Mouse (Mus musculus) thymus, postnatal 4 days (tissue): ENCODE results near the gene Myo15b.
A peak's percentile ranks its signal among the peaks of the same experiment; 100 is the strongest.

Experiments
- DNase-seq: peaks from one replicate; pipeline ENCODE4 v3.0.0; 2021

The Myo15b gene

DNA sequence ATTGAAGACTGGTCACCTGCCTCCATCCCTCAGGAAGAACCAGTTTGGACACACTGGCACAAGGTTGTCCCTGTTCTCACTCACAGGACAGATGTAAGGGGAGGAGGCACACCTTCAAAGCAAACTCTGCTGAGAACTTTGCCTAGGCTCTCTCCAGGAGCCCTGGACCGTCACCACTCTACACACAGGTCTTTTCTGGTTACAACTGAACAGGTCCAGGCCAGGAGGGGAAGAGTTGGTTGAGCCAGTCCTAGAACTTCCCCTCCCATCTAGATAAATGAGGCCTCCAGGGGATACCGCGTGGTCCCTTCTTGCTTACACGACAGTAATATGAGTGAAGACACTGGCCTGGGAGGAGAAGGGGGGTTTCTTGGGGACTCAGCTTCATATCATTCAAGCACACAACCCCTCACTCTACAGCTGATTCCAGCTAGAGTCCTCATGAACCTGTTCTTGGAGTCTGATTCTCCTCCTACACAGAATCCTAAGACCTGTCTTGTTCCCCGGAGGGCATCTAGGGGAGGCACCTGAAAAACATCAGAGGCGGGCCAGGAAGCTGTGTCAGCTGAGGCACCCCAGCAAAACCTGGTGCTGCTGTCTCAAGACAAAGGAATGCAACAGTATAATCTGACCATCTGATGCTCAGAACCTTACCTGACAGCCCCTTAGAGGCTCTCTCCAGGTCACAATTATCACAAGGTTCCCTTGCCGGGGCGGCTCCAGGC, 46.2 kb downstream of the Myo15b start:
- DNase-seq, result peak; percentile 61

DNA sequence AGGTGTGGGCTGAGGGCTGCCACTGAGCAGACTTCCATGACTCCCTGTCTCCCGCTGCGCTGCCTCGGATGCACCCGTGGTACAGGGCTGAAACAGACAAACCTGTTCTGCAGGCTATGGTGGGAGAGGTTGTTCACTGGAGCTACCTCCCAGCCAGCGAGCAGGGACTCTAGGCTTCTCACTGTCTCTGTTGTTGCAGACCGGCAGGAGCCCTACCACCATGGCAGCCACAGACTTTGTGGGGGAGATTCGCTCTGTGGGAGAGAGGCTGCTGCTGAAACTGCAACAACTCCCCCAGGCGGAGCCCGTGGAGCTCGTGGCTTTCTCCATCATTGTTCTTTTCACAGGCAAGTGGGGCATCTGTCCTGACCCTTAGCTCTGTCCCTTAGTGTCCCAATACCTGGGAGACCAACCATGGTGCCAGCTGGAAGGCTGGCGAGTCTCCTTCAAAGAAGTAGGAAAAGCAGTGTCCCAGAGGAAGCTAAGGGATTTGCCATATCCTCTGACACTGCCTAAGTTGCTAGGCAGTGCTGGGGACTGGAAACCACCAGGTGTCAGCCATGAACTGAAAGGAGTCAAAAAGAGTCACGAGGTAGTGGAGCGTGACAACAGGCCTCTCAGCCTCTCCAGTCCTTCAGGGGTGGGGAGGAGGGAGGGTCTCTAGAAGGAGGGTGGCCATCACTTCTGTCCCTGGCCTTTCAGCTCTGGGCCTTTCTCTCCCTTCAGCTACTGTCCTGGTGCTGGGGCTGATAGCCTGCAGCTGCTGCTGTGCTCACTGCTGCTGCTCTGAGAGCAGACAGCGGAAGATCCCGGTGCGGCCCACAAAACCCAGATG, 47.0 kb downstream of the Myo15b start:
- DNase-seq, result peak; percentile 64

DNA sequence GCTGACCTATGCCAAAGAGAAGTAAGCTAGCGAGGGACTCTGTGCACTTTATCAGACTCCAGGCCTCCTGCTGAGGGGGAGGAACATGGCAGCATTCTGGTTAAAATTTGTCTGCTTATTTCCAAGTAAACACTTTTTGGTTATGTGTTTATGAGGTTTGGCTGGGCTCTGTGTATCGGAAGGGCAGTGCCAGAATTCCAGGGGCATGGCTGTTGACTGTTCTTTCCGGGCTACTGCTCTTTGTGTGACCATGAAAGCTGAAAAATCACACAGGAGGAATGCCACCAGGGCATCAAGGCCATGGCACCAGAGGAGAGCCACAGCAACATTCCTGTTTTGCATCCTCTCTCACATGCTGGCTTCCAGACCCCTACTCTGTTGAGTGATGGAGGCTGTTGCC, 47.9 kb downstream of the Myo15b start:
- DNase-seq, result no peak

DNA sequence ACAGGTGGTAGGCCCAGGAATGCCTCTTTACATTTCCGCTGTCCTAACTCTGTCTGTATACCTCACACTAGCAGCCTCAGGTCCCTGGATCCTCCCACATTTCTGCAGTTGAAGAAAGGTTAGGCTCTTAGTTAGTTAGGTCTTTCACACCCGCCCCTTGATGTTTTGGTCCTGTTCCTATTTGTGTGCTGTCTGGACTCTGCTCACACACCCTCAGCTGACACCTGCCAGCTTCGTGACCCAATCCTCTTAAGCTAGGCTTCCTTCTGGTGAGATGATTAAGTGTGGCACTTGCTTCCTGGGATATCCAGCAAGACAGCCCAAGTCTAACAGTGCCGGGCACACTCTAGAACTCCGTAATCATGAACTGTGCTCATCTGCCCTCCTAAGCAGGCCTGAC, 48.3 kb downstream of the Myo15b start:
- no peak for DNase-seq

DNA sequence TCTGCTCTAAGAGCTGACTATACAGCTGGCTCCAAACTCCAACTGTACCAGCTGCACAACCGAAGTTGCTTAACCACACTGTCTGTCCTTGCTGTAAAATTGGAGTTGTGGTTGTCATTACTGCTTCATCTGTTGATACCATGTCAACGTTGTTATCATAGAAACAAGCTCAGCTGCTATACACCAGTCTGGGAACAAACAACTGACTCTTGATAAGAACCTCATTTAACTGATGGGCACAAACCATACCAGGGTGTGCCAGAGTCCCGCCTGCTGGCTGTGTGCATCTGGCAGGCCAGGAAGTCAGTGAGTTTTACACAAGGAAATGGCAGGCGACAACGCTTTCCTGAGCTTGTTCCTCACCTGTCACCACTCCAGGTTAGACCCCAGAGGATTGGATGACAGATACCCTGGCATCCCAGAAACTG, 52.9 kb downstream of the Myo15b start:
- peak; percentile 70 for DNase-seq

DNA sequence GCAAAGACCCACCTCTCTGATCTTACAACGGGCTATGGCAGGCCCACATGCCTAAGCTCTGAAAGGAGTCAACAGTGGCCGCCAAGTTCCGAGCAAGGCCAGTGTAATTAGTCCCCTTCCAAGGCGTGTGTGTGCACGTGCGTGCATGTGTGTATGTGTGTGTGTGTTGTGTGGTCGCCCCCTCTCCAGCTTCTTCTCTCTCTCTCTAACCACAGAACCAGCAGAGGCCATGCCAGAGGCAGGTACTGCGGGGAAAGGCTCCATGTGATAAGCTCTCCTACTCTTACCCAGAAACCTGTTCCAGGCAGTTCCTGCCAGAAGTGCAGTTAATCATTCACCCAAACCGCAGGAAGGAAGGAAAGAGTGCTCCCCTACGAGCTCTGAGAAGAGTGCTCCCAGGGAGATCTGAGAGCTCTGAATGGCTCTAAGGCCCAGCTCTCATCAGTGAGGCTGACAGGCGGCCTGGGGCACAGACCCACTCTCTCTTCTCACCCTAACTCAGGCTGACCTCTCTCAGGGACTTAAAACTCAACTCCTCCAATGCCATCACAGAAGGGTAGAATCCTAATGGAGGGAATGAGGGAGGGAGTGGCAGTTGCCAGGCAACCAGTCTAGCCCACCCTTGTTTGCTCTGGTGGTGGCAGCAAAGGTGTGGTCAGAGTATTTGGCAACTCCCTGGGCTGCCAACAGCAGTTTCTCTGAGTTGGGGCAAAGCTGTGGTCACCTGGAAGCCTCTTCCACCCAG, 53.6 kb downstream of the Myo15b start, which contains the start of gene Smim6:
Gene Smim6 (plus strand): TSS at position 386 of the 745 bp plus-strand sequence.
- DNase-seq, result peak; percentile 50

DNA sequence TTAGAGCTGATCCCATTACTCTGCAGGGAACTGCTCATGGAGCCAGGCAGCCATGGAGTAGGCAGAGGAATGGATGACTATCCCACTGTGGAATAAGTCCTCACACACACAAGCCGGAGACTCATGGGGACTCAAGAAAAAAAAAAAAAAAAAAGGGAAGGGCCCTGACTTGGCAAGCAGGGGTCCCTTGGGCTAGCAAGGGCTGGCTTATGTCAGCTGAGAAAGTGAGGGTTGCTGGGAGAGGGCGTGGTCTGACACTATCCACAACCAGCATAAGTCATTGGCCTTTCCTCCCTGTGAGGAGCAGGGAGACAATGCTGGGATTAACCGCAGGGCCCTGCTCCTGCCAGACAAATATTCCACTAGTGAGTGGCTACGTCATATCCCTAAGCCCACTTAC, 58.4 kb downstream of the Myo15b start:
- no peak for DNase-seq

DNA sequence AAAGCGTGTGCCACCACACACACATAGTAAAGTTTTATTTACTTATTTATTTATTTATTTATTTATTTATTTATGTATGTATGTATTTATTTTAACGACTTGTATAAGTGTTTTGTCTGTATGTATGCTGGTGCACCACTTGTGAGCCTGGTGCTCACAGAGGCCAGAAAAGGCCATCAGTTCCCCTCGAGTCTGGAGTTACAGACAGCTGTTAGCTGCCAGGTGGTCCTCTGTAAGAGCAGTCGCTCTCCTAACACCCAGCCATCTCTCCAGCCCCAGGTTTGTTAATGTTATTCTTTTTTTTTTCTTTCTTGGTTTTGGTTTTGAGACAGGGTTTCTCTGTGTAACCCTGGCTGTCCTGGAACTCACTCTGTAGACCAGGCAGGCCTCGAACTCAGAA, 60.4 kb downstream of the Myo15b start:
- DNase-seq, result peak; percentile 13

DNA sequence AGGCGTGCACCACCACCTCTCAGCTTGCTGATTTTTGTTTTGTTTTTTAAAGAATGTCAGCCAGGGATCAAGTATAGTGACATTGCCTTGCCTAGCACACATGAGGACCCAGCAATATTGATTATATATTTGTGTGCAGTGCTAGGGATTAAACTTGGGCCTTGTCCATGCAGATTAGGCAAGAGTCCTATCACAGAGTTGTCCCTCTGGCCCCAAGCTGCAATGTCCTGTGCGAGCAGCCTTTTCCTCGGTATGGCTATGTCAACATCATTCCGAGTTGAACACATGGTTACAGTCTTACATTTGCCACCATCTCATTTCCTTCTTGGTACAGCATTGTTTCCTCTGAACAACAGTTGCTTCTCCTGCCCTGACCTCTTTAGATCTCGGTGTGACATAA, 60.9 kb downstream of the Myo15b start:
- DNase-seq, result no peak

DNA sequence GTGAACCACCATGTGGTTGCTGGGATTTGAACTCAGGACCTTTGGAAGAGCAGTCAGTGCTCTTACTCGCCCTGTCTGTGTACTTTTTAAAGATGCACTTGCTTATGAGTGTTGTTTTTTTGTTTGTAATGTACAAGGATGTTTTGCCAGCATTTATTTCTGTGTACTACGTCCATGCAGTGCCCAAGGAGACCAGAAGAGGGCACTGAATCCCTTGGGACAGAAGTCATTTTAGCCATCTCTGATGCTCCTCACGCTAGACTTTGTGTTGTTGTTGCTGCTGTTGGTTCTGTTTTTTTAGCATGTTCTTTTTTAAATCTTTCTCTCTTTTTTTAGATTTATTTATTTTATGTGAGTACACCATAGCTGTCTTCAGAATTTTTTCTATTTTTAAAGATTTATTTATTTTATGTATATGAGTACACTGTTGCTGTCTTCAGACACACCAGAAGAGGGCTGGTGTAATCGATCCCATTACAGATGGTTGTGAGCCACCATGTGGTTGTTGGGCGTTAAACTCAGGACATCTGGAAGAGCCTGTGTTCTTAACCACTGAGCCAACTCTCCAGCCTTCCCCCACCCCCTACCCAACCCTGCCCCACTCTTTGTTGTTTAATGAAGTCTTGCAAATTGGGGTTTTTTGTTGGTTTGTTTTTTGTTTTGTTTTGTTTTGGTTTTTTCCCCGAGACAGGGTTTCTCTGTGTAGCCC, 62.1 kb downstream of the Myo15b start:
- peak; percentile 82 for DNase-seq

DNA sequence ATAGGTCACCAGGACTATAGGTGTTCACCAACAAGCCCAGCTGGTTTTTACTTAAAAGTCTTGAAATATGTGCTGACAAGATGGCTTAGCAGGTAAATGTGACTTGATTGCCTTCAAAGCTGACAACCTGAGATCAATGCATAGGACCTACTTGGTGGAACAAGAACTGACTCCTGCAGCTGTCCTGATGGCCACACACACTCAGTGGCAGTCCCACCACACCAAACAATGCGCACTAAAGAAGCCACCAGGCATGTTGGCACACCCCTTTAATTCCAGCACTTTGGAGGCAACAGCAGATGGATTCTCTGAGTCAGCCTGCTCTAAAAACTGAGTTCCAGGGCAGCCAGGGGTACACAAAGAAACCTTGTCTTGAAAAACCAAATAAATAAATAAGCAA, 63.8 kb downstream of the Myo15b start:
- no peak for DNase-seq

DNA sequence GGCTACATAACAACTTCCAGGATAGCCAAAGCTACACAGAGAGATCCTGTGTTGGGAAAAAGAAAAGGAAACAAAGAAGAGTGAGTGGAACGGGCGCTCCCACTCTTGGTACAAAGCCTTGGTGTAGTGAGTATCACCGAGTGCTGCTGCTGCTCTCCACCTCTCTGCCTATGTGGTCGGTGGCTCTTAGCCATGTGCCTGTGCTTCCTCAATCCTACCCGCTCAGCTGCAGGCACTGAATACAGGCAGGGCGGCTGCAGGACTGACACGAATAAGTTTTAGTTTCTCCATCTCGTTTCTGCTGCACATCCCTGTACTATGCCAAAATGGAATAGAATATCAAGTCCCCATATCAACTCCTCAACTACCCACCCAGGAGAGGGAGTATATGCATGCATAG, 70.8 kb downstream of the Myo15b start:
- DNase-seq, result no peak

DNA sequence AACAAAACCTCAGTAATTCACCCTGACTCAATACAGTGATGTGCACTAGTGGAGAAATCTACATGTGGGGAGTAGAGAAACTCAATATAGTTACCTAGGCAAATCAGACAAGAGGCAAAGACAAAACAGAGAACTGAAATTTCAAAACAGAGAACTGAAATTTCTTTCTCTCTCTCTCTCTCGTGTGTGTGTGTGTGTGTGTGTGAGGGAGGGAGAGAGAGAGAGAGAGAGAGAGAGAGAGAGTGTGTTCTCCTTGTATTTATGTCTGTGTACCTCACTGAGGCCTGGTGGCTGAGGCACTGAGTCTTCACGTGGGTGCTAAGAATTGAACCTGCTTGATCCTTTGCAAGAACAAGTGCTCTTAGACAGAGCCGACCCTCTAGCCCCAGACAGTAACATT, 71.6 kb downstream of the Myo15b start:
- no peak for DNase-seq

DNA sequence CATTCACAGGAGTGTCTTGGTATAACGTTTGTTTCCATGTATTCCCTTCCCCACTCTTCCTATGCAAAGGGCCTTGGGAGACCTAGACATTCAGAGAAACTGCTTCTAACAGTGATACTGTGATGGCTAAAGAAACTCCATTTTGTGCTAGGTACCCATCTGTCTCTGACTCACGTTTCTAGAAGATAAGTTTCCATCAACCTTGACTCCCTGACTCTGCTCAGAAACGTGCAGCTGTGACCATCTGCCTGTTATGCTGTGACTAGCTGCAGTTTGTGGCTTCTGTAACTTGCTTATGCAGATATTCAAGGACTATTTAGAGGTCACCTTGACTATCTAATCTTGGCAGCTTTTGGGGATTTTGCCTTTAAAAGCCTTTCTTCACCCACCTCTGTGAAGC, 73.0 kb downstream of the Myo15b start:
- no peak for DNase-seq

DNA sequence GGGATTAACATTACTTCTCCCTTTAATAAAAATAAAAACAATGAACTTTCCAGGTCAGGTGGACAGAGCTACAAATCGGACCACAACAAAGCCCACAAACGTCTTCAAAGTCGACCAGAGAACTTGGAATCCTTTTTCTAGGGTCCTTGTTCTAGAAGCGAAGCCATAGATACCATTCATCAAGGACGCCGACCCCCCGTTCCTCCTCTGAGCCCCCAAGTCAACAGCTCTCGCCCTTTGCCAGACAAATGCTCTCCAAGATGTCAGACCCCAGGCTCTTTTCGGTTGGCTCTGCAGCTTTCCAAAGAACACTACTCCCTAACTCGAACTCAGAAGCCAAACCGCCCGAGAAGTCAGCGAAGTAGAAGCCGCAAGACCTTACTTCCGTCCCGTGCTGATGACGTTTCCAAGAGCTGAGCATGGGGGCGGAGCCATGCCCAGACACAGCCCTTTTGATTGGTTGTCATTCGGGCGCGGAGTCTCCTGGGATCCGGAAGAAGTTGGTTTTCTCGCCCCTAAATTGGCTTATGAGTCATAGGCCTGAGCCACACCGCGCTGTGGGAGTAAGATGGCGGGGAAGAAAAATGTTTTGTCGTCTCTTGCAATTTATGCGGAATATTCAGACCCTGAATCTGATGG, 75.0 kb downstream of the Myo15b start, which contains the start of the genes Sap30bp and Recql5:
Gene Sap30bp (plus strand): TSS at position 175 of the 639 bp plus-strand sequence.
Gene Recql5 (minus strand): TSS at position 370 of the 639 bp plus-strand sequence.
- peak; percentile 97 for DNase-seq

DNA sequence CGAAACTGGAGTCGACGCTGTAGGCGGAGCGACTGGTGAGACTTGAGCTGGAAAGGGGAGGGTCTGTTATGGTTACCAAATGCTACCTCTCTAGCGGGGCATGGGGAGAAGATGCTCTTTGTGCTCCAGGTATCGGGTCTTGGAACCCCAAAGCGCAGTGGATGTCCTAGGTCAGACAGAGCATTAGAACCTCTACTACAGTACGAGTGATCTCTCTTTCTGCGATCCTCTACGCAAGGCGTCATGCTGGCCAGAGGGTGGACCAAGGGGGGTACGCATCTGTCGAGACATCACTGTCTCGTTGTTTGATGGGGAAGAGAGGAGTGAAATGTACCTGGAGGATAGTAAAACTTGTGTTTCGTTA, 75.5 kb downstream of the Myo15b start:
- no peak for DNase-seq

DNA sequence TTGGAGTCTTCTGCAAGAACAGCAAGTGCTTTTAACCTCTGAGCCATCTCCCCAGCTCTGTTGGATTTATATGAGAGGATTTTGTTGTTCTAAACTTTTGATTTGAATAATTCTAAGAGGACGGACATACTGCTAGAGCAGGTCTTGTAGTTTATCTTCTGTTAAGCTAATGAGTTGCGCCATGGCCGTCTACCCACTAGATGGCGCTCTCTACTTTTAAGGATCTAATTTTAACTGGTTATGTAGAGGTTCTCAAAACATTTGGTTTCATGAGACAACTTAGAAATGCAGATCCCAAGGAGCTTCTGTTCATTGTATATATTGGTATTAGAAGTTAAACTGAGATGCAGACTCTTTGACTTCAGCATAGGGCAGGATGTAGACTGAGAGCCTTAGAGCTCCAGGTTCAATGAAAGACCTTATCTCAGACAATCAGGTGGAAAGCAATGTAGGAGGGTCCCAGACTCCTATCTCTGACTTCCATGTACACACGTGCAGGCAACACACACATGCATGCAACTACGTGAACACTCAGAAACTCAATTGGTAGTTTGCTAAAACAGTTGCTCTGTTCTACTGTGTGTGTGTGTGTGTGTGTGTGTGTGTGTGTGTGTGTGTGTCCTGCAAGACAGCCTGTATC, 81.6 kb downstream of the Myo15b start:
- DNase-seq, result peak; percentile 79

DNA sequence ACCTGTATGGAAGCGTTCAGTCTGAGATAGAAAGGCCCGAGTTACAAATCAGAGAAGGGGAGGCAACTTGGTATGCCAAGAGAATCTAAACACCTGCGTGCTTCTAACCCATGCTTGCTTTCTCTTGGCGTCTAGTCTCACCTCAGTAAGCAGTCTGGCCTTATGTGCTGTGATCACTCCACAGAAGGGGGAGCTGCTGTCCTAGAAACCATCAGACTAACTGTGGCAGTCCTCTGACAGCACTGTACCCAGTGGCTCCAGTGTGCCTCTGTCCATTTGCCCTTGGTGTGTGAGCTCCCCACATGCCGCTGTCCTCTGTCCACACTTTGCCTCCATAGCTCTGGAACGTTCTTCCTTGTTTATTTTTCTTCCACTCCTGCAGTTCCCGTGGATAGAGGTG, 83.8 kb downstream of the Myo15b start:
- no peak for DNase-seq
